Mouse (Mus musculus): Measurements from ENCODE around the gene Gspt1.
"Not testable (repeated sequence)": the region's sequence is repeated elsewhere in the genome, so short reads cannot be mapped to it uniquely, and the experiment has no call there.

Gene Gspt1

DNA sequence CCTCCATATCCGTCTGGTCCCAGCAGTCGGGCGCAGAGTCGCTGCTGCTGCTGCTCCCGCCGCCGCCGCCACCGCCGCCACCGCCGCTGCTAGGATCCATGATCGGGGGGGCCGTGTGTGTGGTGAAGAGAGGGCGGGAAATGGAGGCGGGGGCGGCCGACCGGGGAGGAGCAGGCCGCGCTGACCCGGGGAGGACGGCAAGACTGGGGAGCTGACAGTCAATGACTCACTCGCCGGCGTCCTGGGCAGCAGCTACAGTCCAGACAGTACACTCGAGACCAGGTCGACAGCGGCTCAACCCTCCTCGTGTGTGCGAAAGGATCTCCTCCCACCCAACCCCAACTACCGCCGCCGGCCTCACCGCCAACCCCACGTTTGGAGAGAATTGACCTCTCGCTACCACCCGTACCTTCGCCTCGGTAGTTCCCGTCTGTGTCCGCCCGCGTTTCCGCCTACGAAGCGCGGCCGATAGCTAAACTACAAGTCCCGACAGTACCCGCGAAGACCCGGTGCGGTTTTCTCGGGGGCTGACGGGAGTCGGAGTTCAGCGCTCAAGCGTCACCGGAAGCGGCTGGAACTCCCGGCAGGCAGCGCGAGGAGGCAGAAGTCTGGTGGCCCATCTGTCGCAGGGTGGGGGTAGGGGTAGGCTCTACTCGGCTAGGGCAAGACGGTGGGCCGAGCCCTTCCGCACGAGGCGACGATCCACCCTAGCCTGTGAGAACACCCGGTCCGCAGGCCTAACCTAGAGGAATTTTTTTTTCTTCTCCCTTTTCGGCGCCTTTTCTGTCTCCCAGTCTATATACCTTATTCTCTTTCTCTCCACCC lies at the start of gene Gspt1:
TSS of gene Gspt1 (minus strand) at position 428 of the 825 bp plus-strand sequence.
- peak; percentile 97 to 99 for DNase-seq

DNA sequence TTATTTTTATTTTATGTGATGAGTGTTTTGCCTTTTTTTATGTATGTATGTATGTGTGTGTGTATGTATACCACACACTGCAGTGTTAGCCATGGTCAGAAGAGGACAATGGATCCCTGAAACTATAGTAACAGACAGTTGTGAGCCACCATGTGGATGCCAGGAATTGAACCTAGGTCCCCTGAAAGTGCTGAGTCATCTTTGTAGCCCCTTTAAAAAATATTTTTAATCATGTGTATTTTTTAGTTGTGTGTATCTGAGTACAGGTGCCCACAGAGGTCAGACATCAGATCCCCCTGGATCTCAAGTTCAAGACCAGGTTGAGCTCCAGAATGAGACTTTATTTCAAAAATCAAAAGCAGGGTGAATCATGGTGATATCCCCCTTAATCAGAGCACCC lies 49.6 kb upstream of the Gspt1 start:
- DNase-seq, result no peak

DNA sequence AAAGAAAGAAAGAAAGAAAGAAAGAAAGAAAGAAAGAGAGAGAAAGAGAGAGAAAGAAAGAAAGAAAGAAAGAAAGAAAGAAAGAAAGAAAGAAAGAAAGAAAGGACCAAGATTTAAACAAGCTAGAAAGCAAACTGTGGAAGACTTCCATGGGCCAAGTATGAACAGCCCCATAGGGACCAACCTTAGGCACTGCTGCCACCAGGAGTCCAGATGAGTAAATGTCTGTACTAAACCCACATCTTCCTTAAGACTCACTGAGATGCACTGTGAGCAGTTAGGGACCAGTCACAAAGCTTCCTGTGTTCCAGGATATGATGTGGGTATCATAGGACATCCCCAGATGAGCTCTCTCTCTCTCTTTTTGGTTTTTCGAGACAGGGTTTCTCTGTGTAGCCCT lies 43.6 kb upstream of the Gspt1 start:
- DNase-seq, result peak in 1 of 2 experiments; percentile 14

DNA sequence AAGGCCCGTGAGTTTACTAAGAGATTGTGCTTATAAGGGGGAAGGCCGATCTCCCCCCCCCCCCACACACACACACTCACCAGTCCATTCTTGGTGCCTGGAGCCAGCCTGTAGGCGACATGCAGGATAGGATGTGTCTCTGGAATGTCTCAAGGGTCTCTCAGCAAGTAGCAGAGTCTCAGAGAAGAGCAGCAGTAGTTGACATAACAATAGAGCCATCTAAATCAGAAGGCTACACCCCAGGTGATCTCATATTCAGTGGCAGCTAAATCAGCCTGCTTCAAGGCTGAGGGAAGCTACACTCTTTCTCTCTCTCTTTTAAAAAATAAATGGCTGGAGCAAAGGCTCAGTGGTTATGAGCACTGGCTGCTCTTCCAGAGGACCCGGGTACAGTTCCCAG lies 41.5 kb upstream of the Gspt1 start:
- DNase-seq, result not testable (repeated sequence)

DNA sequence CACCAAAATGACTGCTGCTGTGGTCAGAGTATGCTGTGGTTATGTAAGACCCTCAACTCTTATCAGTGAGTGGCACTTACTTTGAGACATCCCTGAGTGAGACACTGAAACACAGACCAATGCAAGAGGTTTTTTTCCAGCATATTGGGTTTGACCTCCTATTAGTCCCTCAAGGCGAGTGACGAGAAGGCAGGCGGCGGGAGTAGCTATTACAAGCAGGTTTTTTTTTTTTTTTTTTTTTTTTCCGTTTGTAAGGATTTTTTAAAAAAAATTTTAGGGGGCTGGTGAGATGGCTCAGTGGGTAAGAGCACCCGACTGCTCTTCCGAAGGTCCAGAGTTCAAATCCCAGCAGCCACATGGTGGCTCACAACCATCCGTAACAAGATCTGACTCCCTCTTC lies 34.7 kb upstream of the Gspt1 start:
- not testable (repeated sequence) for DNase-seq

DNA sequence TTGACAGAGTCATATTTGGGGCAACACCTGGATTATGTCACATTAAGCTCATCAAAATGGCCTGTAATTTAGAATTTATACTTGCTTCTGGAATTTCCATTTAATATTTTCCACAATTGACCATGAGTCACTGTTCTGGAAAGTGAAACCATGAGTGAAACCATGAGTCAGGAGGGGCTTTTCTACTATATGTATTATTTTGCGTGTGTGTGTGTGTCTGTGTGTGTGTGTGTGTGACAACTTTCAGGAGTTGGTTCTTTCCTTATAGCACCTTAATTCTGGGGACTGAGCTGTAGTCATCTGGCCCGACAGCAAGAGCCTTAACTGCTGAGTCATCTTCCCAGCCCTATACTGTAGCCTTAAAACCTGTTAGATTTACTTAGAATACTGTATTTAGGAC lies 31.8 kb upstream of the Gspt1 start:
- no peak for DNase-seq

DNA sequence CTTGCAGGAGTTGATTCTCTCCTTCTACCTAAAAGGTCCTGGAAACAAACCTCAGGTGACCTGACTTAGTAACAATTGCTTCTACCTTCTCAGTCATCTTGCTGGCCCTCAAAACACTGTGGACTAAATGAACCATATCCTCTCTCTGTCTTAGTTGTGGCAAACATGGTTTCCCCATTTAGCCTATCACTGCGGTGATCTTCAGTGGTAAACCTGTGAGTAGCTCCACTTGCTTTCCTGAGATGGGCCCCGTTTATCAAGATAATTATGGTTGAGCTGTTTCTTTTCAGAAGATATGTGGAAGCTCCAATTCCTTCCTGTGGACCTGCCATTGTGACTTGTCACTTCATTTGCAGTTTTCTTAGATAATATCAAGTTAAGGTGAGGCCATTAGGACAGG lies 30.8 kb upstream of the Gspt1 start:
- DNase-seq, result no peak

DNA sequence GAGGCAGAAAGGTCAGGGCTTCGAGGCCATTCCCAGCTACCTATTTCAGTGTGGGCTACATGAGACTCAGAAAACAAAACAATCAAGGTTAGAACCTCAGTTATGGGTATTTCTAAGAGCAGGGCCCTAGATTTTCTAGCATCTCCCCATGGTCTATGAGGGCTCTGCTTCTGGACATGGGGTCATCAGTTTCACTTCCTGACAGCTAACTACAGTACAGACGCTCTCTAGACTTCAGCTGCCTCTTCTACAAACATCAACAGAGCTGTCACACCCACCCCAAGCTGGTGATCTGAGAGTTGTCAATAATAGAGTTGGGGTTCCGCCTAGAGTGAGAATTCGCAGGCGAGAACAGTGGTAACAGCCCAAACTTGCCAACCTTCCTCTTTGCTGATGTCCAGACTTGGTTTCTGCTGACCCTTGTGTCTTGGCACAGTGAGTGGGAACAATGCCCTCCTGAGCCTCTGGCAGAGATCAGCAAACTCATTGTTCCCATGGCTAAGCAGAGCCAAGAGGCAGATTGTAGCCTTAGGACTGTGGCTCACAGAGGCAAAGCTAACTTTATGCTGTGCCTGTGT lies 28.6 kb upstream of the Gspt1 start:
- DNase-seq, result no peak

DNA sequence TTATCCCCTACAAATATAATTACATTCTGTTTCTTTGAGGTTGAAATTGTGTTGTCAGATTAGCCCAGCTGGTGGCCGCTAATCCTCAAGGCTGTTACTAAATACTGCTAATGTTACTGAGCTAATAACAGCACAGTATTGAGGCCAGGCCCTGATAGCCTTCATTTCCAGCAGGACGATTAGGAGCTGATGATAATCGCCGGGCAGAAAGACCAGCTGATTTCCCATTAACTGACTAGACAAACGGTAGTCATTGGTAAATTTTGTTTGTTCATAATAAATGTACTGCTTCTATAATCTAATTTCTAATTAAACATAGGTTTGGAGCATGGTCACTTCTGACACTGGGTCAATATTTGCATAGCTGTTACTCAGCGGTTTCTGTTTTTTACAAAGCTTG lies 24.7 kb upstream of the Gspt1 start:
- DNase-seq, result no peak

DNA sequence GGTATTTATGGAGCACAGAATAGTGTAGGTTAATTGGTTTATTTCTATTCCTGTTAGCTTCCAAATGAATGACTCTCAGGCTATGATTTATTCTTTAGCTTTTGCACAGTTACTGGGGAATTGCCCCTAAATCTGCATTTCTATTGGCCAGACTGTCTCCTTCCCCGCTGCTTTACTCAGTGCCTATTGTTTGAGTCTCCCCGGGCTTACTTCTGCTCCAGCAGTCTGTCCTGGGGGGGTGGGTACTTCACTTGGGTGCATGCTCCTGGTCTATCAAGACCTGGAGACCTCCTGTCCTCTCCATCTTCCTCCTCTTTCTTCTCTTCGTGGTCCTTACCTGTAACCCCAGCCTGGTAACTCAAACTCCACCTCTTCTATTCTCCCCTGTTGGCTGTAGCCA lies 22.8 kb upstream of the Gspt1 start:
- no peak for DNase-seq

DNA sequence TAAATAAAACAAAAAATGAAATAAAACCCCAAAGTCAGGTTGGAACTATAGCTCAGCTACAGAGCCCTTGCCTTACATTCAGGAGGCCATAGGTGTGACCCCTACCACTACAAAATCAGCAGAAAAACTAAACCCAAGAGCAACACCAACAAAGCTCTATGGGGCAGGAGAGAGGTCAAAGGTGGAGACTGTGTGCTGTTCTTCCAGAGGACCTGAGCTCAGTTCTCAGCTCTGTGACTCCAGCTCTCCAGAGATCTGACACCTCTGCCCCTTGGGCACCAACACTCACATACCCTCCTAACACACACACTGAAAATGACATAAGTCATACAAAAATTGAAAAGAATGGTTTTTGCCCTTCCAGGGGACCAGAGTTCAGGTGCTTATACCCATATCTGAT lies 16.9 kb upstream of the Gspt1 start:
- DNase-seq, result no peak

DNA sequence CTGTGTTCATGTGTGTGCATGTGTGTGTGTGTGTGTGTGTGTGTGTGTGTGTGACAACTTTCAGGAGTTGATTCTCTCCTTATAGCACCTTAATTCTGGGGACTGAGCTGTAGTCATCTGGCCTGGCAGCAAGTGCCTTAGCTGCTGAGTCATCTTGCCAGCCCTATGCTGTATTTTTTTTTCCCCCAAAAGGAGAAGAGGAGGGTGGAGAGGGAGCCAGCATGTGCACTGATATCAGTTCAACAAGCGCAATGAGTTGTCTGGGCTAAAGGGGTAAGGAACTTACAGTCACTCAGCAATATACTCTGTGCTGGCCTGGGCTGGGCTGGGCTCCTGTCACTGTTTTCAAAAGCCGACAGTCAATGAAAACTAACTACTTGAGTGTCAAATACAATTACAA lies 16.5 kb upstream of the Gspt1 start:
- no peak for DNase-seq

DNA sequence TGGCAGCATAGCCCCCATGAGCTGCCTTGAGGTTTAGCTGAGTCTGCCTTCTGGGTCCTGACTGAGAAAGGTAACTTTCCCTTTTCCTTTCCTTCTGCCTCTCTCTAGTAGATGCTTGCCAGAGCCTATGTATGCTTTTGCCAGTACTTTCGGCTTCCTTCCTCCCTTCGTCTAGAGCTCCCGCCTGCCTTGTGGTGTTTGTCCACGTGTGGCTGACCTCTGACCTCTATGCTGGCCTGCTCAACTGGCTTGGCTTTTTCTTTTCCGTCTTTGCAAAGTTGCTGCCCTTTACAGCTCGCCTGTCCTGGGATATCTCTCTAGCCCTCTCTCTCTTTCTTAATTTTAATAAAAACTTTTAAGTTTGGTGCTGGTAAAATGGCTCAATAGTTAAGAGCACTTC lies 15.7 kb upstream of the Gspt1 start:
- no peak for DNase-seq

DNA sequence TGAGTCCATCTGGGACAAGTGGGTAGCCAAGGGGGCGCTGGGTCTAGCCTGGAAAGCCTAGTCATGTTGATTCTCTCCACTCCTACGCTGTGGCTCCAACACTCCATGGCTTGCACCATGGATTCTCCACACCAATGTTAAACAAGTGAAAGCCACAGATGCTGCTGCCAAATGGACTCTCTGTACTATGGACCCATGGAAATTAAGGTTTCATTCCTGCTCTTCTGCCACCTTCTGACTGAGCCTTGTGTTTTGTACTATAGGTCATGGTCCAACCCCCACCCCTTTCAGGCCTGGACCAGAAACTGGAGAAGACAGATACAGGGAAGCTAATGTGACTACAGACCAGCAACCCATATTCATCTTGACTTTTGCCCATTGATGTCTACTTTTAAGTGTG lies 12.4 kb upstream of the Gspt1 start:
- DNase-seq, result no peak

DNA sequence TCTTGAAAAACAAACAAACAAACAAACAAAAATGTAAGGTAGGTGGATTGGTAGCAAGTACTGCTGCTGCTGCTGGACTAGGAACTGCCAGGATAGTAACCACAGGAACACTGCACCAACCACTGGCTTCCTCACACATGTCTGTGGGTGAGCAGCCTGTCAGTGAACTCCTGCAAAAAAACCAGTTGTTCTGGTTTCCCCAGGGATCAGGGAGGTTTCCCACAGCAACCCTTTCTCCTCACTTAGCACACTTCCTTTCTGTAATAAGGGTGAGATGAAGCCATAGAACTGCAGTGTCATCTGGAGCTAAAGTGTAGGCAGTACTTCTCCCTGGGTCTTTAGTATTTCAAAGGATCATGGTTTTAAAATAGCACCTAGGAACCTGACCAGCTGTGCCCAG lies 9.1 kb upstream of the Gspt1 start:
- DNase-seq, result no peak

DNA sequence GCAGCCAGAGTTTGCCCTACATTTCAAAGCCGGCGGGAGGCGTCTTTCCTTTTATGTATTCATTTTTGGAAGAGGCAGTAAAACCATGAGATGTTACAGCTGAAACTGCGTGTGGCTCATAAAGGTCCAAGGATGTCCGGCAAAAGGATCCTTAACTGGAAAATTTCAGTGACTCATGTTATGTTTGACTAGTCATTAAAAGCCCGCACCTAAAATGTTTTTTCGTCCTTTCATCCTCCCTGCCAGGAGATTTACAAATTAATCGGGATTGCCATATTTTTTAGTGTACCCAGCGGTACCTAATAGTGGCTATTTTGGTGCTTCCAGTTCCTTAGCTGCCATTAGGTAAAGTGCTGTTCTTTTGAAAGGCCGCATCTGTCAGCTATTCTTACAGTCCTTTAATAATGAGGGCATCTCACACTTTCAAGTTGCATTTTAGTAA lies 619 bp upstream of the Gspt1 start:
- no peak for DNase-seq

DNA sequence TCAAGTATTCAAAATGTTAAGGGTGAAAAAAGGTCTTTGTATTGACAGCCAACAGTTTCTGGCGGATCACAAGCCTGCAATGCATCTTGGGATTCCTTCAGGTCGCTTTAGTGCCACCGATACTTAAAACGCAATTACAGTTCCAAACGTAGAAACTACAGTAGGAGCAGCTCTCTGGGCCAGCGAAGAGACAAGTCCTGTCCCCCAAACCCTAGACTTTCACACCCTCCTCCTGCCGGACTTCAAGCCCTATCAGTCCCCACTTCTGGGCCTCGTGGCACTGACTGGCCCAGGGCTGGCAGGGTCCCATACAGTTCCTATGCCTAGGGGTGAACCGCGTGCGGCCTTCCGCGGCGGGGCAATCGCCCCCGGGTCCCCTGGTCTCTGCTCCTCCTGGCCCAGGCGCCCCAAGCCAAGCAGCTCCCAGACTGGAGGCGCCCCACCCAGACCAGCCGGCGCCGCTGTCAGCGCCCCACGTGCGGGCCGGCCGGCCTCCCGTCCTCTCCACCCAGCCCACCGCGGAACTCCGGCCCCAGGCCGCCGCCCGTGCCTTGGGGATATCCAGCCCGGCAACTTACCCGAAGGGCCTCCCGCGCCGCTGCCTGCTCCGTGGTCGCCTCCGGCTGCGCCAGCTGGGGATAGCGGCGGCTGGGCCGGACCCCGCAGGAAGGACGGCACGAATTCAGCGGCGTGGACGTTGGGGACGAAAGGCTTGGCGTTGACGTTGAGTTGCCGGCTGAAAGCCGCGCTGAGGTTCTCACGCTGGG lies 877 bp downstream of the Gspt1 start:
- DNase-seq, result peak; percentile 55 to 64

DNA sequence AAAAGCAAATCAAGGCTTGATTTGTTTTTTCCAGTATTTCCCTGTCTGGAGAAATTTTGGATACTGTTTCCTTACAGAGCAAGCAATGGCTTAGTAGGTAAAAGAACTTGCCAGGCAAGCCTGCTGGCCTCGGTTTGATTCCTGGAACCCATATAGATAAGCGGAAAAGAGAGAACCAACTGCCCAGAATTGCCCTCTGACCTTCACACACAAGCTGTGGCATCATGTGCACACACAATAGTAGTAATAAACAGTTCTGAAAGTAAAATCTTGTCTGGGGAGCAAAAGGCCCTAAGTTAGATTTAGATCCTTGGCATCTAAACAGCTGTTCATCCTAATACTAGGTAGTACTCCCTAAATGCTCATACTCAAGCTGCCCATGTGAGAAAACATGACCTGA lies 6.3 kb downstream of the Gspt1 start:
- DNase-seq, result no peak

DNA sequence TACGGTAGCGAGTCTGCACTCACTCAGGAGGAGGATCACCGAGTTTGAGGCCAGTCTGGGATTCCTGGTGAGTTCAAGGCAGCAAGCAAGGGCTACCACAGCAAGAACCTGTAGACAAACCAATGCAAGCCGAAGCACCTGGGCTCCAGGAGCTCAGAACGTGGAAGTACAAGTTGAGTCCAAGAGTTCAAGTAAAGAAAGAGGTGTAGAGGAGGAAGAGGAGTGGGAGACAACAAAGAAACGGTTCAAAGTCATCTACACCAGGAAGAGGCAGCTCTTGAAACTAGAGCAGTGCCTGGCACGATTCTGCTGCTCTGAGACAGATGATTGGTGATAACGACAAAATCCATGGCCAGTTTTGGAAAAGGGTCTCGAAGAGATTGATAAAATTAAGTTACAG lies 8.4 kb downstream of the Gspt1 start:
- no peak for DNase-seq

DNA sequence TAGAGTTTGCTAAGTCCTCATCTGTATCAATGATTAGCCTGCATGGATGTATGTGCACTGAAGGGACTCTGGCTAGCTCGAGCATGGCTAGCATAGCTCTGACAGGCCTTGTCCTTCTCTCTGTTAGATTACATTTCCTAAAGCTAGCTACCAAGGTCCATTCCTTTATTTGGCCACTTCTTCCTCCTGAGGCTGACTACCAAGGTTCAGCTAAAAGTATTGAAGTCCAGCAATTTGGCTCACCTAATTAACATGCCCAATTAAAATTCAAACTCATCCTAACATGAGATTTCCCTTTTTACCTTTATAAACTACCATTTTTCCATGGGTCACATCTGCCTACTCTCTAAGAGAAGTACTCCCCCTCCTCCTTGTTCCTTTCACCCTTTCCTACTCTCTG lies 11.7 kb downstream of the Gspt1 start:
- no peak for DNase-seq

DNA sequence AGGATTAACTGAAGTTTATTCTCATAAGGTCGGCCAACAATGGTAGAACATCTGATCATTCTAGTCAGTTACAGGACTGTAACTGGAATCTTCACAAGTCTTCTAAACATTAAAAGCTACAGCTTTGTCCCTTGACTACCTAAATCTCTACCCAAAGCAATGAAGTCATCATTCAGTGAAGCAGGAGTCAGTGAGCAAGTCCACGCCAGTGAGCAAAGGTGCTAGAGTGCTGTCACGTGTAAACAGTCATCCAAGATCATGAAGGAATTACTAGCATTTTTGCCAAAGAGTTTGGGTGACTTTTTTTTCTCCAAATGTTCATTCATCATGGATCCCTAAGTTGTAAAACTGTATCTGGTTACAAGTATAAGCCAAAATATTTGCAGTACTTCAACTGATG lies 36.3 kb downstream of the Gspt1 start:
- no peak for DNase-seq

DNA sequence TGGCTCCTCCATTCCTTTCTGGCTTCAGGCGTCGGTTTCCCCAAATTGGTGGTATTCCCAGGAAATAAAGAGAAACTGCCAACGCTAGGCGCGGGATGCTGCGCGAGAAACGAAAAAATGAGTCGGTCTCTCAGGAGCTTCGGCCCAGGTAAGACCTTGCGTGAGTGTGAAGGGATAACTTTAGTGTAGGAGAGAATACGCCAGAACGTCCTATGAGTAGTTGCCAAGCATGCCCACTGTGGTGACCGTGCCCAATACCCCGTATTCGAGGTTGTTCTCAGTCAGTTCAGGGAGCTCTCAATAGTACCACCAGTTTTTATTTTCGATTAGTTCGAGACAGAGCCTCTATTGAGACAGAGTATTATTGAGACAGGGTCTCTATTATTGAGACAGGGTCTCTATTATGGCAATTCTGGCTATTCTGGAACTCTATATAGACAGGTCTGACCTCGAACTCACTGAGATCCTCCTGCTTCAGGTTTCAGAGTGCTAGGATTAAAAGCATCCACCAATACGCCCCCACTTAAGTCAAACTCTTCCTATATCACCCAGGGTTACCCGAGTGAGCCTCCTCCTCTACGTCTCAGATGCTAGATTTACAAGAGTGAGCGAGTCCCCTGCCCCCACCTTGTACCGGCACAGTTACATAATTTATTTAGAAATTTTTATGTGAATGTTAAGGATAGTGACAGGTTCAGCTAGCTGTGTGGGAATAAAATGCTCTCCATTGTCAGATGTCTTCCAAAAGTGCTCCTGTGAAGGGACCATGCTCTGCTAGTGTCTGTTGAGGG lies 50.3 kb downstream of the Gspt1 start:
- DNase-seq, result no peak

Data from thymus, postnatal 36 days (tissue).